Mouse (Mus musculus): ENCODE data around the gene Otud7a. TPM values are rescaled to one million over a fixed set of nuclear protein-coding genes. Genes with fewer than 3 reads are reported as not detected.

Gene Otud7a
- total and polyA plus RNA-seq, 3 experiments, result not detected

DNA sequence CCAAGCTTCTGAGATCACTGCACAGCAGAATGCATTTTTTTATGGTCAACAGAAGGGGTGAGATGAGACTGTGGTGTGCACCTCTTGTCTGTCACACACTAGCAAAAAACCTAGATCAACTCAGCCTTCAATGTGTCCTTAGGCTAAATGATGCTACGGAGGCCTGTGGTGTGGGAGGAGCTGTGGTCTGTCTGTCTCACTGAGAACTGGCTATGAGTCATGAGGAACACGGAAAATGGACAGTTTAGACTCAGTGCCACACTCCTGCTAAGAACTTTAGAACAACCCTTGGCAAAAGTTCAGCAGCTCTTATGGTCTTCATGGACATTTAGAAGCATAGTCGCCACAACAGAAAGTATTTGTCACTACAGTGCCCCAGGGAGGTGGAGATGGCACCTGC, 172.5 kb downstream of the Otud7a start:
- Histone ChIP-seq H3K9me3 (replicated peaks; ENCODE audit: insufficient read depth, low read length) (no peaks in the 10 kb centered on the region), H3K9ac (ENCODE audit: control insufficient read depth, low read depth, low read length, poor library complexity, severe bottlenecking) (no peak overlapping the region), H3K27me3 (ENCODE audit: control insufficient read depth in 1 of 2, insufficient read depth in 2 of 2, low read length in 2 of 2) (no peaks in the 10 kb centered on the region), H3K4me1 (ENCODE audit: control insufficient read depth in 1 of 2, insufficient read depth in 2 of 2, low read length in 2 of 2) (no peaks in the 10 kb centered on the region), H3K27ac (ENCODE audit: control insufficient read depth, low read depth, low read length) (no peak overlapping the region), H3K4me3 (ENCODE audit: control insufficient read depth in 1 of 2, insufficient read depth in 1 of 2, low read depth in 2 of 2, low read length in 2 of 2) (no peak overlapping the region), H3K79me2 (ENCODE audit: control insufficient read depth, insufficient read depth, low read length, poor library complexity) (no peaks in the 10 kb centered on the region), H3K36me3 (ENCODE audit: control insufficient read depth in 1 of 2, insufficient read depth in 2 of 2, low read length in 2 of 2) (no peaks in the 10 kb centered on the region)
- no peak for DNase-seq (ENCODE audit: low read depth, low spot score)
- no peak for TF ChIP-seq ZKSCAN1 (IDR thresholded peaks at IDR 0.05; ENCODE audit: low read depth, low read length)
- no peak for TF ChIP-seq MAFK (IDR thresholded peaks at IDR 0.05; ENCODE audit: borderline replicate concordance, low read depth, low read length)
- no peak for TF ChIP-seq MEF2A (IDR thresholded peaks at IDR 0.05; ENCODE audit: extremely low read depth, insufficient replicate concordance, low read depth, low read length, poor library complexity, severe bottlenecking)
- no peak for TF ChIP-seq SIN3A (IDR thresholded peaks at IDR 0.05; ENCODE audit: low read length)
- TF ChIP-seq CHD1 (IDR thresholded peaks at IDR 0.05; ENCODE audit: low read depth, low read length), result no peak
- TF ChIP-seq NRF1 (IDR thresholded peaks at IDR 0.05; ENCODE audit: insufficient read depth, low read depth, low read length, poor library complexity, severe bottlenecking), result no peak
- TF ChIP-seq MYB (IDR thresholded peaks at IDR 0.05; ENCODE audit: low read depth, low read length), result no peak
- TF ChIP-seq CHD2 (IDR thresholded peaks at IDR 0.05; ENCODE audit: low read length), result no peak
- no peak for TF ChIP-seq E2F4 (IDR thresholded peaks at IDR 0.05; ENCODE audit: borderline replicate concordance, low read depth, low read length)
- TF ChIP-seq CTCF (IDR thresholded peaks at IDR 0.05 in 2 of 3, conservative IDR thresholded peaks at IDR 0.05 in 1 of 3; ENCODE audit: control insufficient read depth in 1 of 3, insufficient read depth in 1 of 3, low read depth in 2 of 3, low read length in 3 of 3, poor library complexity in 1 of 3, severe bottlenecking in 1 of 3), result no peak
- no peak for TF ChIP-seq MXI1 (IDR thresholded peaks at IDR 0.05; ENCODE audit: low read depth, low read length)
- no peak for TF ChIP-seq ZNF384 (IDR thresholded peaks at IDR 0.05; ENCODE audit: low read depth, low read length)
- no peak for TF ChIP-seq MYC (IDR thresholded peaks at IDR 0.05; ENCODE audit: low read depth, low read length)
- no peak for TF ChIP-seq ZC3H11A (IDR thresholded peaks at IDR 0.05; ENCODE audit: low read depth, low read length)
- no peak for TF ChIP-seq TAL1 (IDR thresholded peaks at IDR 0.05; ENCODE audit: low read length)
- no peak for TF ChIP-seq POLR2AphosphoS2 (IDR thresholded peaks at IDR 0.05; ENCODE audit: low read length)
- TF ChIP-seq EP300 (IDR thresholded peaks at IDR 0.05; ENCODE audit: low read depth in 1 of 2, low read length in 2 of 2), result no peak
- no peak for TF ChIP-seq UBTF (IDR thresholded peaks at IDR 0.05; ENCODE audit: borderline replicate concordance, insufficient read depth, low read depth, low read length)
- no peak for TF ChIP-seq TCF12 (IDR thresholded peaks at IDR 0.05; ENCODE audit: low read depth, low read length)
- no peak for TF ChIP-seq GATA1 (IDR thresholded peaks at IDR 0.05; ENCODE audit: low read depth, low read length)

DNA sequence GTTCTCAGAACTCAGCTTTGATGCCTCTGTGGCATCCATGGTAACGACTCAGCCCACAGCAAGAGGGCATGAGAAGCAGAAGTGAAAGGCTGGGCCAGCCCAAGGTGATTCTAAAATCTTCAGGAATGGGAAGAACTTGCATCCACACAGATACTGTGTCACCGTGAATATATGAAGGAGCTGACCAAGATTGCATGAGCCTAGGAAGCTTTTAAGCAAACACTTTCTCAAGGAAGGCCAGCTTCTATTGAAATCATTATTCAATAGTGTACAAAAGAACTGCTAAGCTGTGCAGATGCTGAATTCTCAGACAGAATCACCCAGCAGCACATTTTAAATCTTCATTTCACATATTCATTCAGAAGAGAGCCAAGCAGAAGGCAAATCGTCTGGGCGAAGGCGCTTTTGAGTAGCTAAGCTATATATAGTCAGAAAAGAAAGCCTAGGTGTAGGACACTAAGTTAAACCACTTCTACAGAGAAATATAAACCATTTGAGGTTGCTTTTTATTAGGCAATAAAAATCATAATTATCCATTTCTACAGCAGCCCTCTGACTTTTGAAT, 176.3 kb downstream of the Otud7a start:
- Histone ChIP-seq H3K27me3 (ENCODE audit: control insufficient read depth in 1 of 2, insufficient read depth in 2 of 2, low read length in 2 of 2) (no peaks in the 10 kb centered on the region), H3K79me2 (ENCODE audit: control insufficient read depth, insufficient read depth, low read length, poor library complexity) (no peaks in the 10 kb centered on the region), H3K36me3 (ENCODE audit: control insufficient read depth in 1 of 2, insufficient read depth in 2 of 2, low read length in 2 of 2) (no peaks in the 10 kb centered on the region), H3K27ac (ENCODE audit: control insufficient read depth, low read depth, low read length) (no peak overlapping the region), H3K4me1 (ENCODE audit: control insufficient read depth in 1 of 2, insufficient read depth in 2 of 2, low read length in 2 of 2) (no peaks in the 10 kb centered on the region), H3K4me3 (ENCODE audit: control insufficient read depth in 1 of 2, insufficient read depth in 1 of 2, low read depth in 2 of 2, low read length in 2 of 2) (no peak overlapping the region), H3K9ac (ENCODE audit: control insufficient read depth, low read depth, low read length, poor library complexity, severe bottlenecking) (no peak overlapping the region), H3K9me3 (replicated peaks; ENCODE audit: insufficient read depth, low read length) (no peaks in the 10 kb centered on the region)
- DNase-seq (ENCODE audit: low read depth, low spot score), result no peak
- TF ChIP-seq JUND (IDR thresholded peaks at IDR 0.05; ENCODE audit: low read depth, low read length), result no peak
- no peak for TF ChIP-seq MYC (IDR thresholded peaks at IDR 0.05; ENCODE audit: low read depth, low read length)
- TF ChIP-seq SIN3A (IDR thresholded peaks at IDR 0.05; ENCODE audit: low read length), result no peak
- no peak for TF ChIP-seq RCOR1 (IDR thresholded peaks at IDR 0.05; ENCODE audit: low read depth, low read length)
